Comparison of ENCODE assay signal across 7 mouse cellular contexts in the genomic region with DNA sequence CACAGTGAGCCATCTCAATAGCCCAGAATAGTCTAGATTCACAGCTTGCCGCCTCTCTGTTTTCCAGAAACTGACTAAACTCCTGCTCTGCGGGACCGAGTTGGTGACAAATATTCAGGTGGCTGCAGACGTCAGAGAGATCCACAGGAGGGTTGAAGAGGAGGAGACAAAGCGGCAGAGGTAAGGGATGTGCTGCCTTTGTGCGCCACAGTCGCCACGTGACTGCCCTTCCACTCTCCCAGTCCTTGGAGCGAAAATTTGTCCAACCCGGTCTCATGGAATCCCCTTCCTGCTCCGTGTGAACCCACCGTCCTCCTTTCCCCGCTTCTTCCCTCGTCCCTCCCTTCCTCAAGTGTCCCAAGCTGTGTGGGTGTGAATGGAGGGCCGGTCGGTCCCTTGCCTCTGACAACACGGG.
A peak's percentile ranks its signal among the peaks of the same experiment; 100 is the strongest.
DNase-seq lines count a peak whose midpoint lies in the region; ATAC-seq and TF ChIP-seq lines count a peak whose summit lies in the region.

No protein-coding gene starts in this region.

- 0 out of 2 replicates have a peak, but pooled peaks cover 7% of the 10 kb centered on the region for H3K27me3 ChIP-seq in lung, embryonic 15.5 days
- H3K27me3 ChIP-seq in hindbrain, postnatal 0 days (ENCODE audit: insufficient read depth, low read length), result no peaks in the 10 kb centered on the region
- no peaks in the 10 kb centered on the region for H3K27me3 ChIP-seq in midbrain, embryonic 15.5 days (replicated peaks)

- H3K36me3 ChIP-seq in lung, embryonic 15.5 days, result no peaks in the 10 kb centered on the region
- no peaks in the 10 kb centered on the region for H3K36me3 ChIP-seq in hindbrain, postnatal 0 days (ENCODE audit: insufficient read depth, low read length)
- no peaks in the 10 kb centered on the region for H3K36me3 ChIP-seq in midbrain, embryonic 15.5 days (replicated peaks)

- H3K9me3 ChIP-seq in lung, embryonic 15.5 days, result no peaks in the 10 kb centered on the region
- H3K9me3 ChIP-seq in hindbrain, postnatal 0 days (ENCODE audit: low read length), result no peaks in the 10 kb centered on the region
- no peaks in the 10 kb centered on the region for H3K9me3 ChIP-seq in midbrain, embryonic 15.5 days

- H3K4me1 ChIP-seq in lung, embryonic 15.5 days, result peaks cover 8% of the 10 kb centered on the region; the same call in 1 of the 2 replicates
- no peaks in the 10 kb centered on the region for H3K4me1 ChIP-seq in hindbrain, postnatal 0 days (ENCODE audit: insufficient read depth, low read length)
- H3K4me1 ChIP-seq in midbrain, embryonic 15.5 days, result 0 out of 2 replicates have a peak, but pooled peaks cover 8% of the 10 kb centered on the region

- WGBS in lung, embryonic 15.5 days, result 7% methylated on average over 17 of the region's 17 CpGs
- WGBS in hindbrain, postnatal 0 days, result 11% methylated on average over 17 of the region's 17 CpGs
- 7% methylated on average over 17 of the region's 17 CpGs for WGBS in midbrain, embryonic 15.5 days

- peak overlapping the region; percentile 21 for H3K4me3 ChIP-seq in lung, embryonic 15.5 days
- H3K4me3 ChIP-seq in hindbrain, postnatal 0 days (ENCODE audit: low read length), result peak overlapping the region; percentile 10; the same call in 1 of the 2 replicates
- peak overlapping the region; percentile 17; the same call in 1 of the 2 replicates for H3K4me3 ChIP-seq in midbrain, embryonic 15.5 days

- peak overlapping the region; percentile 7; the same call in 1 of the 2 replicates for H3K9ac ChIP-seq in lung, embryonic 15.5 days
- no peak overlapping the region for H3K9ac ChIP-seq in hindbrain, postnatal 0 days (replicated peaks; ENCODE audit: low read length)
- H3K9ac ChIP-seq in midbrain, embryonic 15.5 days, result no peak overlapping the region

- no peak overlapping the region for H3K27ac ChIP-seq in lung, embryonic 15.5 days
- H3K27ac ChIP-seq in hindbrain, postnatal 0 days, result no peak overlapping the region
- H3K27ac ChIP-seq in midbrain, embryonic 15.5 days, result no peak overlapping the region

- TF ChIP-seq CTCF in hindbrain, postnatal 0 days (IDR thresholded peaks at IDR 0.05; ENCODE audit: low read depth), result no peak

- ATAC-seq in lung, embryonic 15.5 days (ENCODE audit: borderline replicate concordance, extremely low read depth, low FRiP score, low TSS enrichment), result peak; percentile 17; the same call in 1 of the 2 replicates
- peak; percentile 29; the same call in 1 of the 2 replicates for ATAC-seq in hindbrain, postnatal 0 days
- peak; percentile 74 for ATAC-seq in midbrain, embryonic 15.5 days (replicated peaks)

- H3K4me2 ChIP-seq in lung, embryonic 15.5 days, result peak overlapping the region; percentile 49
- H3K4me2 ChIP-seq in hindbrain, postnatal 0 days (ENCODE audit: low read depth, low read length), result peak overlapping the region; percentile 43
- H3K4me2 ChIP-seq in midbrain, embryonic 15.5 days, result peak overlapping the region; percentile 45

- no peak for DNase-seq in lung, postnatal 36 days
- DNase-seq in cerebellum, postnatal 36 days, result peak; percentile 24 to 45
- DNase-seq in hindbrain, postnatal 0 days (ENCODE audit: low spot score), result no peak
- DNase-seq in thymus, adult 18-20 months, result no peak
- DNase-seq in spleen, postnatal 14 days (ENCODE audit: low spot score in 2 of 2), result no peak

Comparison
In these comparisons a context has a peak if more than half of its experiments do, and no peak if none do; other contexts are left out.
1. ATAC-seq: peak in every context shown above with its lines; median percentile 74 in midbrain, embryonic 15.5 days; 29 in hindbrain, postnatal 0 days; 17 in lung, embryonic 15.5 days.
2. DNase-seq: peak in cerebellum, postnatal 36 days (2 of 2); none in lung, postnatal 36 days (single experiment), hindbrain, postnatal 0 days (single experiment), thymus, adult 18-20 months (0 of 2) and spleen, postnatal 14 days (0 of 2).
3. Peak in every context shown above with its lines, with median percentiles within 50 percentile points of each other: H3K4me2 ChIP-seq and H3K4me3 ChIP-seq.